Mouse (Mus musculus): Measurements from ENCODE around the gene Sufu. TPM values are rescaled to one million over a fixed set of nuclear protein-coding genes. Genes with fewer than 3 reads are reported as not detected.

Sufu gene
- polyA plus RNA-seq, 1 experiment from 2014 or later, result 33.2 TPM

- peaks cover 12% of the 10 kb centered on the region for H3K36me3 ChIP-seq (ENCODE audit: control insufficient read depth, insufficient read depth, low read length)
- peaks cover 32% of the 10 kb centered on the region for H3K4me1 ChIP-seq (replicated peaks; ENCODE audit: control insufficient read depth, insufficient read depth, low read length)
- no peak overlapping the region for H3K4me3 ChIP-seq (ENCODE audit: low read depth, low read length)
- no peaks in the 10 kb centered on the region for H3K9me3 ChIP-seq (ENCODE audit: control insufficient read depth, low read length)
- 88% methylated on average over 3 of the region's 3 CpGs for whole genome bisulfite sequencing
- no peak overlapping the region for H3K27ac ChIP-seq (ENCODE audit: low read depth, low read length)
- DNase-seq (ENCODE audit: low spot score) (no peak), ATAC-seq (ENCODE audit: low FRiP score) (no peak)
- no peaks in the 10 kb centered on the region for H3K27me3 ChIP-seq (ENCODE audit: control insufficient read depth, insufficient read depth, low read length)
- 0 out of 2 replicates have a peak overlapping the region, but pooled peaks have one; percentile 32 for H3K9ac ChIP-seq (ENCODE audit: low read depth, low read length)
- H3K4me2 ChIP-seq (replicated peaks; ENCODE audit: low read depth, low read length), result no peak overlapping the region
Observed at GRCm38 (mm10) chr19:46508738-46509137, 112.0 kb downstream of the Sufu start.

DNA sequence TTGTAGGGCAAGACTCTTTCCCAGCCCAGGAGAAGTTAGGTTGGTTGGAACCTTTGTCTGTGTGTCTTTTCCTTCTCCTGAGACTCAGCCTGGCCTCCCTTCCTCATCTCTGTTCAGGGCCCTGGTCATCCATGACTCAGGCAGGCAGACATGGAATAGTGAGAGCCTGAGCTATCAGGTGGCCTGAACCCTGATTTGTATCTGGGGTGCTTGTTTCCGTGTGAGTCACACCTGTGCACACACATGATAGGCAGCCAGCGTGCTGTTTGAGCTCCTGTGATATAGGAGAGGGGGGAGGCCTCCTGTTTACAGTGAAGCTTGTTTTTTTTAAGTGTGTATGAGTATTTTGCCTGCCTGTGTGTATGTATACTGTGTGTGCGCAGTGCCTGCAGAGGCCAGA lies 112.5 kb downstream of the Sufu start:
- H3K9ac ChIP-seq (ENCODE audit: low read depth, low read length), result 0 out of 2 replicates have a peak overlapping the region, but pooled peaks have one; percentile 7
- DNase-seq (ENCODE audit: low spot score), result no peak
- ATAC-seq (ENCODE audit: low FRiP score), result no peak
- peaks cover 14% of the 10 kb centered on the region for H3K36me3 ChIP-seq (ENCODE audit: control insufficient read depth, insufficient read depth, low read length)
- H3K9me3 ChIP-seq (ENCODE audit: control insufficient read depth, low read length), result no peaks in the 10 kb centered on the region
- H3K27me3 ChIP-seq (ENCODE audit: control insufficient read depth, insufficient read depth, low read length), result no peaks in the 10 kb centered on the region
- no peak overlapping the region for H3K4me2 ChIP-seq (replicated peaks; ENCODE audit: low read depth, low read length)
- H3K27ac ChIP-seq (ENCODE audit: low read depth, low read length), result peak overlapping the region; percentile 17; the same call in 1 of the 2 replicates
- no peak overlapping the region for H3K4me3 ChIP-seq (ENCODE audit: low read depth, low read length)
- whole genome bisulfite sequencing, result 85% methylated on average over 3 of the region's 3 CpGs
- peaks cover 32% of the 10 kb centered on the region for H3K4me1 ChIP-seq (replicated peaks; ENCODE audit: control insufficient read depth, insufficient read depth, low read length)

DNA sequence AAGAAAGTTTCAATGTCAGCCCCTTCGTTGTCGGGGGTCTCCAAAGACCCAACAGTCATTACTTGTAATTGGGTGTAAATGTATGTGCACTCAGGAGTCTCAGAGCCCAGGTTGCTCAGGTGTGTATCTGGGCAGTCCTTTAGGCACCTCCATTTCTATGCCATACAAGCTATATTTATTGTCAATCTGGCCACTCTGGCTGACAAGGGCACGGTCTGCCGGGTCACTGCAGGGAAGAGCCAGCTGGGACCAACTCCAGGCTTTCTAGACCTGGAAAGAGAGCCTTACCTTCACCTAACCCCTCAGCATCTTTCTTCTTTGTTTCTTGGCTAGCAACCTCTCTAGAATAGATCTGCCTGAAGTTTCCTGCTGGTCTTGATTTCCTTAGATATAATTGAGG lies 113.0 kb downstream of the Sufu start:
- Histone ChIP-seq H3K27ac (ENCODE audit: low read depth, low read length) (no peak overlapping the region), H3K4me1 (replicated peaks; ENCODE audit: control insufficient read depth, insufficient read depth, low read length) (peaks cover 32% of the 10 kb centered on the region), H3K4me2 (replicated peaks; ENCODE audit: low read depth, low read length) (no peak overlapping the region), H3K27me3 (ENCODE audit: control insufficient read depth, insufficient read depth, low read length) (no peaks in the 10 kb centered on the region), H3K9me3 (ENCODE audit: control insufficient read depth, low read length) (no peaks in the 10 kb centered on the region), H3K4me3 (ENCODE audit: low read depth, low read length) (no peak overlapping the region), H3K9ac (ENCODE audit: low read depth, low read length) (no peak overlapping the region), H3K36me3 (ENCODE audit: control insufficient read depth, insufficient read depth, low read length) (peaks cover 19% of the 10 kb centered on the region)
- 91% methylated on average over 4 of the region's 4 CpGs for WGBS
- ATAC-seq (ENCODE audit: low FRiP score) (no peak), DNase-seq (ENCODE audit: low spot score) (no peak)

- ATAC-seq (ENCODE audit: low FRiP score) (no peak), DNase-seq (ENCODE audit: low spot score) (no peak)
- Histone ChIP-seq H3K9me3 (ENCODE audit: control insufficient read depth, low read length) (no peaks in the 10 kb centered on the region), H3K4me2 (replicated peaks; ENCODE audit: low read depth, low read length) (no peak overlapping the region), H3K27me3 (ENCODE audit: control insufficient read depth, insufficient read depth, low read length) (no peaks in the 10 kb centered on the region), H3K4me1 (replicated peaks; ENCODE audit: control insufficient read depth, insufficient read depth, low read length) (peaks cover 27% of the 10 kb centered on the region), H3K36me3 (ENCODE audit: control insufficient read depth, insufficient read depth, low read length) (peaks cover 25% of the 10 kb centered on the region), H3K4me3 (ENCODE audit: low read depth, low read length) (no peak overlapping the region; the same call in 1 of the 2 replicates), H3K9ac (ENCODE audit: low read depth, low read length) (no peak overlapping the region), H3K27ac (ENCODE audit: low read depth, low read length) (no peak overlapping the region)
- 90% methylated on average over 5 of the region's 5 CpGs for WGBS
Observed at GRCm38 (mm10) chr19:46510401-46510800, 113.7 kb downstream of the Sufu start.

GRCm38 (mm10) chr19:46510824-46511223 lies 114.1 kb downstream of the Sufu start:
- peaks cover 26% of the 10 kb centered on the region for H3K36me3 ChIP-seq (ENCODE audit: control insufficient read depth, insufficient read depth, low read length)
- 65% methylated on average over 3 of the region's 3 CpGs for WGBS
- H3K27me3 ChIP-seq (ENCODE audit: control insufficient read depth, insufficient read depth, low read length), result no peaks in the 10 kb centered on the region
- peak; percentile 29 for DNase-seq (ENCODE audit: low spot score)
- H3K9ac ChIP-seq (ENCODE audit: low read depth, low read length), result no peak overlapping the region
- no peak overlapping the region for H3K4me2 ChIP-seq (replicated peaks; ENCODE audit: low read depth, low read length)
- ATAC-seq (ENCODE audit: low FRiP score), result no peak
- no peak overlapping the region; the same call in 1 of the 2 replicates for H3K4me3 ChIP-seq (ENCODE audit: low read depth, low read length)
- no peaks in the 10 kb centered on the region for H3K9me3 ChIP-seq (ENCODE audit: control insufficient read depth, low read length)
- H3K4me1 ChIP-seq (replicated peaks; ENCODE audit: control insufficient read depth, insufficient read depth, low read length), result peaks cover 25% of the 10 kb centered on the region
- H3K27ac ChIP-seq (ENCODE audit: low read depth, low read length), result no peak overlapping the region

GRCm38 (mm10) chr19:46511263-46511662 lies 114.6 kb downstream of the Sufu start:
- Histone ChIP-seq H3K4me1 (replicated peaks; ENCODE audit: control insufficient read depth, insufficient read depth, low read length) (peaks cover 22% of the 10 kb centered on the region), H3K27ac (ENCODE audit: low read depth, low read length) (no peak overlapping the region), H3K9me3 (ENCODE audit: control insufficient read depth, low read length) (no peaks in the 10 kb centered on the region), H3K27me3 (ENCODE audit: control insufficient read depth, insufficient read depth, low read length) (no peaks in the 10 kb centered on the region), H3K4me3 (ENCODE audit: low read depth, low read length) (no peak overlapping the region), H3K36me3 (ENCODE audit: control insufficient read depth, insufficient read depth, low read length) (peaks cover 26% of the 10 kb centered on the region), H3K4me2 (replicated peaks; ENCODE audit: low read depth, low read length) (no peak overlapping the region), H3K9ac (ENCODE audit: low read depth, low read length) (no peak overlapping the region)
- DNase-seq (ENCODE audit: low spot score) (no peak), ATAC-seq (ENCODE audit: low FRiP score) (no peak)
- WGBS, result 93% methylated on average over 10 of the region's 10 CpGs

- H3K27me3 ChIP-seq (ENCODE audit: control insufficient read depth, insufficient read depth, low read length), result no peaks in the 10 kb centered on the region
- H3K9me3 ChIP-seq (ENCODE audit: control insufficient read depth, low read length), result no peaks in the 10 kb centered on the region
- no peak overlapping the region for H3K4me3 ChIP-seq (ENCODE audit: low read depth, low read length)
- no peak overlapping the region for H3K9ac ChIP-seq (ENCODE audit: low read depth, low read length)
- peaks cover 13% of the 10 kb centered on the region for H3K4me1 ChIP-seq (replicated peaks; ENCODE audit: control insufficient read depth, insufficient read depth, low read length)
- H3K36me3 ChIP-seq (ENCODE audit: control insufficient read depth, insufficient read depth, low read length), result peaks cover 24% of the 10 kb centered on the region
- H3K27ac ChIP-seq (ENCODE audit: low read depth, low read length), result no peak overlapping the region
- no peak overlapping the region for H3K4me2 ChIP-seq (replicated peaks; ENCODE audit: low read depth, low read length)
- no peak for DNase-seq (ENCODE audit: low spot score)
- 82% methylated on average over 12 of the region's 12 CpGs for WGBS
- no peak for ATAC-seq (ENCODE audit: low FRiP score)
Observed at GRCm38 (mm10) chr19:46514387-46514786, 117.7 kb downstream of the Sufu start.

DNA sequence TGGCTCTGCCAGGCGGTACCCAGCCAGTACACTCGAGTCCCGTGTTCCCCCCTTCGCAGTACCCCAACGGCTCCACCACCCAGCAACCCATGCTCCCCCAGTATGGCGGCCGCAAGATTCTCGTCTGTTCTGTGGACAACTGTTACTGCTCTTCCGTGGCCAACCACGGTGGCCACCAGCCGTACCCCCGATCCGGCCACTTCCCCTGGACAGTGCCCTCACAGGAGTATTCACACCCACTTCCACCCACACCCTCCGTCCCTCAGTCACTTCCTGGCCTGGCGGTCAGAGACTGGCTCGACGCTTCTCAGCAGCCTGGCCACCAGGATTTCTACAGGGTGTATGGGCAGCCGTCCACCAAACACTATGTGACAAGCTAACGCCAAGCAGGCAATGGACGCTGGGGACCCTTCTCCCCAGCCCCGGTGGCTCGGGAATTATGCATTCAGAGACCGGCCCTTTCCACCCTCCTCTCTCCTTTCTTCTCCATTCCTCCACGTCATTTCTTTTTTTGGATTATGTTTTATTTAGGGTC lies 118.7 kb downstream of the Sufu start:
- Histone ChIP-seq H3K36me3 (ENCODE audit: control insufficient read depth, insufficient read depth, low read length) (peaks cover 20% of the 10 kb centered on the region), H3K4me3 (ENCODE audit: low read depth, low read length) (no peak overlapping the region), H3K9ac (ENCODE audit: low read depth, low read length) (no peak overlapping the region), H3K27ac (ENCODE audit: low read depth, low read length) (no peak overlapping the region), H3K4me2 (replicated peaks; ENCODE audit: low read depth, low read length) (no peak overlapping the region), H3K4me1 (replicated peaks; ENCODE audit: control insufficient read depth, insufficient read depth, low read length) (peaks cover 13% of the 10 kb centered on the region), H3K9me3 (ENCODE audit: control insufficient read depth, low read length) (no peaks in the 10 kb centered on the region), H3K27me3 (ENCODE audit: control insufficient read depth, insufficient read depth, low read length) (no peaks in the 10 kb centered on the region)
- DNase-seq (ENCODE audit: low spot score) (no peak), ATAC-seq (ENCODE audit: low FRiP score) (no peak)
- WGBS, result 90% methylated on average over 24 of the region's 24 CpGs

- H3K4me1 ChIP-seq (replicated peaks; ENCODE audit: control insufficient read depth, insufficient read depth, low read length), result peaks cover 13% of the 10 kb centered on the region
- ATAC-seq (ENCODE audit: low FRiP score) (no peak), DNase-seq (ENCODE audit: low spot score) (peak; percentile 13)
- H3K27me3 ChIP-seq (ENCODE audit: control insufficient read depth, insufficient read depth, low read length), result no peaks in the 10 kb centered on the region
- no peaks in the 10 kb centered on the region for H3K9me3 ChIP-seq (ENCODE audit: control insufficient read depth, low read length)
- H3K27ac ChIP-seq (ENCODE audit: low read depth, low read length), result no peak overlapping the region
- no peak overlapping the region for H3K4me2 ChIP-seq (replicated peaks; ENCODE audit: low read depth, low read length)
- no peak overlapping the region for H3K4me3 ChIP-seq (ENCODE audit: low read depth, low read length)
- peaks cover 20% of the 10 kb centered on the region for H3K36me3 ChIP-seq (ENCODE audit: control insufficient read depth, insufficient read depth, low read length)
- H3K9ac ChIP-seq (ENCODE audit: low read depth, low read length), result no peak overlapping the region
- 59% methylated on average over 3 of the region's 3 CpGs for WGBS
Observed at GRCm38 (mm10) chr19:46516667-46517528, 120.2 kb downstream of the Sufu start.

Measured in hindbrain, embryonic 11.5 days (tissue).